Mouse (Mus musculus) testis, postnatal 10 days (tissue): ENCODE results near the gene Notch1.

Experiments used
- DNase-seq: peaks from one replicate; pipeline ENCODE4 v3.0.0; 2021; ENCODE audit warnings: low spot score

The Notch1 gene

DNA sequence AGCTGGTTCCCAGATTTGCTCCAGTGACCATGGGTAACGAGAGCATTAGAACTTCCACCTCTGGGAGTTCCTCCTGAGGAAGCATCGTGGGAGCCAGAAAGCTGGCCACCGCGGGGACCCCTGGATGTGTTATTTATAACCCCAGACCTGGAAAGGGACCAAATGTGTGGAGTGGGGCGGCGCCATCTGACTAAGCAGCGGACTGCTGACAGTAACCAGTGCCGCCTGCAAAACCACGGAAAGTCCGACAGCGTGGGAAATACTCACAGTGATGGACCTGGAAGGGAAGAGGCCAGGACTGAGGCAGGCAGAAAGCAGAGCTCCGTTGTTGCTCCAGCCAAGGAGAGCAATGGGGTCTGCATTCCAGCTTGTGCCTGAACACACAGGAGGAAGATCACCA is at the start of gene Notch1:
Gene Notch1 (minus strand): TSS at position 389 of the 400 bp plus-strand sequence.
- DNase-seq, result no peak

DNA sequence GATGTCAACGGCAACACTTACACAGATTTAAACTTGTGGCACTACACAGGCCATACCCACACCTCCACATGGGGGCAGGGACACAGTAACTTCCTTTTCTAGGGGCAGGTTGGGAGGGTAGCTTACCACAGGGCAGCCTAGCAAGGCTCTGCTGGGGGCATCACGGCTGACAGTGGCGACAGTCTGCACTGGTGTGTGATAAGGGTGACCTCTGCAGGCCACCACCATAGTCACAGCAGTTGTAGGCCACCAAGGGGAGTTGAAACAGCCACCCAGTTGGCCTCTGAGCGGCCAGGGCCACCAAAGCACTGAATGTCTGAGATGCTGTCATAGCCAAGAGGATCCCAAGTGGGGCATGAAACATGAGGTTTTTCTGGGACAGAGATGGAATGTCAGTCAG is 49.8 kb upstream of the Notch1 start:
- DNase-seq, result no peak

DNA sequence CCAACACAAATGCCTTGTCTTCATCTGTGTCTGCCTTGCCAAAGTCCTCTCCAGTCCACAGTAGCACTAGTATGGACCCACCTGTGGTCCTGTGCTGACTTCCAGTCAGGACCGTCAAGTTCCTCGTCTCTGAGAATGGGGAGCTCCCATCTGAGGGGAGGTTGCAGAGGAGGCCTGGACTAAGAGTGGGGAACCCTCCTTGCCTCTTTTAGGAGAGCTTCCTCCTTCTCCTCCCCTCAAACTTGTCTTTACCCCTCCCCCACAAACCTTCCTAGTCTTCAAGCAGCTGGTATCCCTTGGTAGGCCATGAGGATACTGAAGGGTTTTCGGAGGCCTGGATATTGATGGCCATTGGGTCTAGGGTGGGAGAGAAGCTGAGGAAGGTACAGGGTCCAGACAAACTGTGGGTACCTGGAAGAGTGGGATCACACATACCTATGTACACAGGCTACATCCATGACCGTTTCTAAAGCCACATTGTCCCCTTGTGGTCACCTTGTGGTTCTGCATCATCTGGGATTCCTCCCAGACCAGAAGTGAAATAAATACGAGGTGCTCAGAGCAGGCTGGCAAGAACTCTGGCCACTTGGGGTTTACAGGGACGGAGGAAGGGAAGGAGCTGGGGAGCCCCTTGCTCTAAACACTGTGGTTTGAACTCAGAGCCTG is 45.0 kb upstream of the Notch1 start:
- no peak for DNase-seq

DNA sequence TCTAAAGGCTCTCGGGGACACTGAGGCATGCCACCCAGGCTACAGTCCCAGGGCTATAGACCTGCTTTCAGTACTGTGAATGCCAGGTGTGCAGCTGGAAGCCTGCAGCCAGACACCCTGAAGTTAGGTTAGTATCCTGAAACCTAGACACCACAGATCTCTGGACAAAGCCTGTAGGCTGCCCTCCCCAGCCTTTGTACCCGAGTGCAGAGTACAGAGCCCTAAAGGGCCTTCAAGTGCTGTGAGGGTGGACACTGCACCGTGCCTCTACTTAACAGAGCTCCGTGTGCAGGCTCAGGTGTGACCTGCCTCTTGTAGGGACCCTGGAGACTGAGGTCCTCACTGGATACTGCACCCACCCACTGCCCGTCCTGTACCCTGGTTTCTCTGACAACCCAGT is 44.0 kb upstream of the Notch1 start:
- no peak for DNase-seq

DNA sequence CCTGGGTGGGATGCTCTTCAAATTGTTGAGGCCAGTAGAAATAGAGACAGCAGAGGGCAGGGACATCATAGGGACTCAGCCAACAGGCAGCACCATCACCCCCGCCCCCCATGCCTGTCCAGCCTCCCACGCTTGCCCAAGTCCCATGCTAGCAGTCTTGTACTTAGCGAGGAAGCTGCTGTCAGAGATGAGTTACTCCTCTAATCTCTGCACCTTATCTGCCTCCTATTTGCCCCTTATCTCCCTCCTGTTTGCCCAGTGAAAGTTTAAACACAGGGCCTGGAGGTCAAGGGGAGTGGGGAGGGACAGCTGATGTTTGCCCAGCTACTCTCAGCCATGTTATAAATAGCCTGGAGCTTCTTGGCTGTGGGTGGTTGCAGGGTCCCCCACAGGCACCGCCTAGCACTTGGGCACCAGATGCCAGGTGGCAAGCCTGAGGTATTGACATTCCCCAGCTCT is 40.1 kb upstream of the Notch1 start:
- no peak for DNase-seq

DNA sequence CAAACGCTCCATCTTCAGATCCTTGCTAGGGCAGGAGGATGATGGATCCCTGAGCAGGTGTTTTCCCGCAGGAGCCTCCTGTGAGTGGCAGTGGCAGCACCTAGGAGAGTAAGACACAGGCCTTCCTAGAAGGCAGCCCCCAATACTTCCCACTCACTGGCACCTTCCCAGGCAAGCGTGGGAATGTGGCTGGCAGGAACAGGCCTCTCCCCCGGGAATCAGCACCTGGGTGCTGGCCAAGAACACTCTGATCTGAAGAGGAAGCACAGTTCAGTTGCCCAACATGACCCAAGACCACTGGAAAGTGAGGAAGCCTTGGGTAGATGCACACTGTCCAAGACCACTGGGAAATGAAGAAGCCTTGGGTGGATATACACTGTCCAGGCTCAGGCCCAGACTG is 38.6 kb upstream of the Notch1 start:
- peak; percentile 91 for DNase-seq

DNA sequence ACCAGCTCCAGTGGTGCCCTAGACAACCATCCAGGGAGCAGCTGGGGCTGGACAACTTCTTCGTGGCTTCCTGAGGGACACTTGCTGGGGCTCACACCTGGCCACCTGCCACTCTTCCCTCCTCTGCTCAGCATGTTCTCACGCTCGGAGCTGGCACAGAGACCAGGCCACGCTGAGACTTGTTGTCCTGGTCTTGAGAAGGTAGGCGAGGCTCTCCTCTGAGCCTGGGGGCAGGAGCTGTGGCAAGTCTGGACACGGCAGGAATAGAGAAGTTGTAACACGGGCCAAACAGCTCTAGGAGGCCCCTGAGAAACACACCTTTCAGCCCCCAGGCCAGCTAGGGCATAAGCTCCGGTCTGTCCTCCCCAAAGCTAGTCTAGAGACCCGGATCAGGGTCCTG is 37.4 kb upstream of the Notch1 start:
- DNase-seq, result no peak

DNA sequence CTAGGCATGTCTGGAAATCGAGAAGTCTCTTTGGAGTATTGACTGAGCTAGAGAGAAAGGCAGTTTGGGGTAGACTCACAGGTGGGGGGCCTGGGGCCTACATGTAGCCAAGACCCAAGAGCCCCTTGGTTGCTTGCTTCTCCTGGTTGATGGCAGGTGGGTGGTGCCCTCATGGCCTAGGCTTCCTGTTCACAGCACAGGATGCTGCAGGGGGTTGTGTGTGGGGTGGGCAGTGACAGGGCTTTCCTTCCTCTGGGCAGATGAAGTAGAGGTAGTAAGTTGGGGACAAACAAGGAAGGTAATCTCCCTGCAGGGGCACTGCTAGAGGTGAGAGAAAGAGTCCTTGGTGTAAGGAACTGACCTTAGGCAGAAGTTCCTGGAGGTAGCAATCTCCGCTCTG is 35.6 kb upstream of the Notch1 start:
- no peak for DNase-seq

DNA sequence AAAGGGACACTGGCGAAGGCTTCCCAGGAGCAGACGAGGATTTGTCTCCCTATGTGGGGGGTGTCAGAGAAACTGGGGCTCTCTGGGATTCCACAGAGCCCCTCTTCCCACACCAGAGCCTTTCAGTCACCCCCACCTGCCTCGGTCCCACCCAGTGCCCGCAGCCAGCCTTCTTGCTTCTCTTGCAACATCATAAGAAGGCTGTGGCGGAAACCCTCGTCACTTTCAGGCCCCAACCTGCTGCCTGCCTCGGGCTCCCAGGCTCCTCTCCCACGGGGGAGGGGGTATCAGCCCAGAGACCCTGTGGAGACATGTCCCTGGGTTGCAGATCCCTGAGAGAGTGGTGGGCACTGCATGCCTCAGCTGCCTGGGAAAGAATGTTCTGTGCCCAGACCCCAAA is 35.0 kb upstream of the Notch1 start:
- DNase-seq, result no peak

DNA sequence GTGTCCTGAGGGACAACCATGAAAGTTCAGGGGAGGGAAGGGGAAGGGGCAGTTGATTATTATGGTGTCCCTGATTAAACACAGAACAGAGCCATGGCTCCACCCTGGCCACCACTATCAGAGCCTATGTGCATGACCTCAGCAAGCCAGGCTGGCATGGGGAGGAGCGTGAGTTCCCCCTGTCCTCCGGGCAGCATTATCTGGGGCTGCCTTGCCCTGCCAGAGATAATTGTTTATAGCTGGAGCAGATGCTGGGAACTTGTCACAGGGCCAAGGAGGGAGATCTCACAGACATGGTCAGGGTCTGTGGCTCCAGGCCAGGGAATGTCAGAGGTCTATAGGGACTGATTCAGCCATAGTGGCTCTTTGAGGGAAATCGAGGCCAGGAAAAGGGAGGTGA is 34.3 kb upstream of the Notch1 start:
- DNase-seq, result no peak

DNA sequence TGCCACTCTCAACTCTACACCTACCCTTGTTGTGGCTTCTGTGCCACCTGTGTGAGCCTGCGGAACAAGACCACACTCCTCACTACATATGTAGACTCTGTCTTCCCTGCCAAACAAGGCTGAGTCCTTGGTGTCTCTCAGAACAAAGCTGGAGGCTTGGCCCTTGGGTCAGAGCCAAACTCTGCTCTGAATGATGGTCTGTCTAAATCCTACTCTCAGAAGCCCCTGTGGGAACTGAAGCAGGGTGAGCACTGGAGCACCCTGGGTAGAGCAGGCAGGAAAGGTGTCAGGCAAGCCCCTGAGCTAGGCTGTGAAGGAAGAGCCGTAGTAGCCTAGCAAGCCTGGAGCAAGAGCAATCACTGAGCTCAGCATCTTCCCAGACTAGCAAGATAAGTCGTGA is 33.7 kb upstream of the Notch1 start:
- no peak for DNase-seq

DNA sequence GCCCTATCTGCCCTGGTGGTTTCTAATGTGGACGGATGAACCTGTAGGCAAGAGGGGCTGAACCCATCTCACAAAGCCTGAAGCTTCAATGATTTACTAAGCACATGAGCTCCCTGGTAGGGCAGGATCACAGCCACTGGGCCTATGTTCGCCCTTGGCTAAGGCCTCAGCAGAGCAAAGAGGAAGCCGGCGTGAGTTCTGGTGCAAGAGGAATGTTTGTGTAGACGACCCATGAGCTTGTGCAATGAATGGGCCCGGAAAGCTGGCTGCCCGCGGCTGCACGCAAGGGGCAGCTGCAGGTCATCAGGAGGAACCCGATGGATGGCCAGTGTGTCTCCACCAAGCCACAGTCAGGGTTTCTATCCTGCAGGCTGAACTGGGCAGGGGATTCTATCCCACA is 33.3 kb upstream of the Notch1 start:
- DNase-seq, result no peak

DNA sequence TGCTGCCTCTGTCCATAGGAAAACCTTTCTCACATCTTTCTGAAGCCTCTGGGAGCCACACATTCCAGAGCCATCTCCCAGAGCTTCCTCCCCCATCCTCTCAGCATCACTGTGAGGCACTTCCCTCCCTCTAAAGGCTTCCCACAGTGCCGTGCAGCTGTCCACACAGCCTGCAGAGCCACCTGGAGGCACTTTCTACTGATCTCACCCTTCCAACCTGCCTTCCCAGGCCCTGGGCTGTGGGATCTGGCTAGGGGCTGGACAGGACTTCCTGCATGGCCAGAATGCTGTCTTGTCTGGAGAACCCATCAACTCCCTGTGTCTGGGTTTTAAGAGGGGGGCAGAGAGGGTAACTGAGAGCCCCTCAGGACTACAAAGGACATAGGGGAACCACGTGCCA is 31.0 kb upstream of the Notch1 start:
- DNase-seq, result no peak

DNA sequence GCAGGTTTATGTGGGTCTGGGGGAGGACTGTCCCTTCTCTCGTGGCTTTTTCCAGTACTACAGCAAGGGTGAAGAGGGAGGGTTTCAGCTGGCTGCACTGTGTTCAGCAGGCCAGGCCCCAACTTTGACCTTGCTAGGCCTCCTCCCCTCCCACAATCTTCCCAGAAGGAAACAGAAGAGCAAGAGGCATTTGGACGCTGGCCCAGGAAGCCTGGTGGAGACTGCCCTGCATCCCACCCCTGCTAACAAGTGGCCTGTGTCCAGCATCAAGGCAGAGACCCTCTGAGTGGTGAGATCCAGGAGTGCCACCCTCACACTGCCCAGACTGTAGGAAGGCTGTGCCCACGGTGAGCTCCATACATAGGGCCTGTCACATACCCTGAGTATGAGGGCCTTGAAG is 27.8 kb upstream of the Notch1 start:
- DNase-seq, result peak; percentile 78

DNA sequence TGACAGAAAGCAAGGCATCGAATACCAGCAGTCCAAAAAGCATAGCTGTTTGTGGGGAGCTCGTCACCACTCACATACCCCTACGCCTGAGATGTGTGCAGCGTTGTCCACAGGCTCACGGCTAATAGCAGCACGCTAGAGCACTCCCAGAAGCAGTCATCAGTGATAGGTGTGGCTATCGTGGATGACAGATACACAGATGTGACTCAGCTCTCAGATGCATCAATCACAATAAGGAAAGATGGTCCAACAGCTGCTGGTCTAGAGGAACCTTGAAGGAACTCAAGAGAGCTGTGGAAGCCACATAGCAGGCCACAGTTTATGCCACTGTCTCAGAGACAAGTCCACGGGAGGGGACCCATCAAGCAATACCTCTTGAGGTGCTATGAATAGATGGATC is 27.3 kb upstream of the Notch1 start:
- DNase-seq, result no peak

DNA sequence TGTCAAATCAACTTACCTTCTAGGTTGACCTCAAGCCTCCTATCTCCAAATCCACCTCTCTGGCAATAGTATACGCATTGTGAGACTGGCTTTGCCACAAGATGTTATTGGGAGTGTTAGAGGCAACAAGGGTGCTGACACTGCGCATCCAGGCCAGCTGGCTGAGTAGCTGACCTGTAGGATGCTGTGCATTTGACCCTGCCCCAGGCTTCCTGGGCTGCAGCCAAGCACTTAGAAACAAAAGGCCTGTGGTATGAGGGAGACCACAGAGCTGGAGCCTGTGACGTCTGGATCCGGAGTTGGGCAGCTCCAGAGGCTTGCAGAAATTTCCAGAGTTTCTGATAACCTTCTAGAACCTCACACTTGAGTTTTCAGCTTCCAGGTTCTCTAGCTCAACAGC is 26.7 kb upstream of the Notch1 start:
- no peak for DNase-seq

DNA sequence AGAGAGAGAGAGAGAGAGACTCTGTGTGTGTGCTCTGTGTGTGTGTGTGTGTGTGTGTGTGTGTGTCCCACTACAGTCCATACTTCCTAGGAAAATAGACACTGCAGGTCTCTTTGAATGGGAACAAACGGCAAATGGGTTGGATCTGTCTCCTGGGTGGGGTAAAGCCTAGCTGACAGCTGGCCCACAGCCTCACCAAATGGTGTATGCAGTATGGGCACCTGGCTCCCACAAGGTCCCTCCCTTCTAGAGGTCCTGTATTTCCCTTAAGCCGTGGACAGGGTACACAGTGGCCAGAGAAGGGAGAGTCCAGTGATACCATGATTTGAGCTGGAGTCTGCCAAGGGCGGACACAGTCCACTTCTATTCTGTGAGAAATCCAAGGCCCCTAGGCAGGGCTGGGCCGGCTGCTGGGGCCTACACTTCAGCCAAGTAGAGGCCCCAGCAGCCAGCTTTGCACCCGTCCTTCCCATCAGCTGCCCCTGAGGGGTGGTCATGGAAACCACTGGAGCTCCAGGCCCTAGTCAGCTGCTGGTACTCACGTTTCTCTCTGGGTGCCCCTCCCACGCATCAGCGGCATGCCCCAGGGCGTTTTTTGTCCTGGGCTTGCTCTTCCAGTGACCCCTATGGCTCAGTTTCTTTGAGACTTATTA is 24.9 kb upstream of the Notch1 start:
- peak; percentile 60 for DNase-seq

DNA sequence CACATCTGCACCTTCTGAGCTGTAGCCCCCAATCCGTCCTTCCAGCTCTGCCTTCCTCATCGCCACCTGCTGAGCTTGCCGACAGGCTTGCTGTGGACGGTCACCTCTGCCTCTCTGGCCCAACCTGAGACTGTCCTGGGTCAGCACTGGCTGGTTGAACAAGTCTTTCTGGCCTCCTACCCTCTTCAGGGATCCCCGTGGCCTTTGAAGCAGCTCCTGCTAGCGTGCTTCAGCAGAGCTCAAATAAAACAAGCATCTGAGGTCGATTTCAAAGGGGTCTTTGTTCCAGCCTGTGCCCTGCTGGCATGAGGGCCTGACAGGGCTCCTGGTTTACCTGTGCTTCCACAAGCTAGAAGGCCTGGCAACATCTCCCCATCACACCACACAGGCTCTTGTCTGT is 24.3 kb upstream of the Notch1 start:
- no peak for DNase-seq

DNA sequence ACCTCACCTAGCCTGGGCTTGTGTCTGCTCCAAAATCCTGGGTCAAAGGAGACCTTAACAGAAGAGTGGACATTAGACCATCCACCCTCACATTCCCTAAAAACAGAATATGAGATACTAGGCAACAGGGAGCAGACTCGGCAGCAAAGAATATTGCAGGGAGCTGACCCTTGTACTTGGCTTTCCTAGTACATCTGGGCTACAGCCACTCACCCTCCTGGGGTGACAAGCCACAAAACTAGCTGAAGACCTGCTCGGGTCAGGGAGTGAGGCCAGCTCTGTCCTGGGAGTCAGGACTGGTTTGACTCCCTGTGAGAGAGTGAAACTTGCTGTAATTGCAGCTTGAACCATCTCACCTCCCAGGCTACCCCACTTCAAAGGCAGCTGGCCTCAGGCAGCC is 23.1 kb upstream of the Notch1 start:
- DNase-seq, result no peak

DNA sequence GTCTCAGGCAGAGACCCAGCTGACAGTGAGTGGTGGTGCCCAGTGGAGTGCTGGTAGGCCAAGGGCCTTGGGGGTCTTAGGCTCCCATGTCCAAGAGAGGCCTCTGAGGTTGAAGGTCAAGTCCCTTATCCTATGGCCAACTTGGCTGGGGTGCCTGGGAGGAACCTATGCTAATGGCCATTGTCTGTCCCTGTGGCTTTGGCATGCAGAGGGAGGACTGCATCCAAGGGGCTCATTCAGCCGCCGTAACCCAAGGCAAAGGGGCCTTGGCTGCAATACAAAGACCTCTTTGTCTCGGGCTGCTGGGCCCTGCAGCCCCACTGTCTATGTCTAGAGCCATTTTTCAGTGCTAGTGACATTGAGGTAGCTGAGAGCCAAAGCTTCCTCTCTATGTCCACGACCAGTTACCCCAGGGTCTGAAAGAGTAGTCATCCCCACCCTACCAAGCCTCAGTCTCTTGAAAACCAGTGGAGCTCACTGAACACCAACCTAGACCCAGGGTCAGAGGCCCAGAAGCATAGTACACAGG is 19.1 kb upstream of the Notch1 start:
- DNase-seq, result no peak

DNA sequence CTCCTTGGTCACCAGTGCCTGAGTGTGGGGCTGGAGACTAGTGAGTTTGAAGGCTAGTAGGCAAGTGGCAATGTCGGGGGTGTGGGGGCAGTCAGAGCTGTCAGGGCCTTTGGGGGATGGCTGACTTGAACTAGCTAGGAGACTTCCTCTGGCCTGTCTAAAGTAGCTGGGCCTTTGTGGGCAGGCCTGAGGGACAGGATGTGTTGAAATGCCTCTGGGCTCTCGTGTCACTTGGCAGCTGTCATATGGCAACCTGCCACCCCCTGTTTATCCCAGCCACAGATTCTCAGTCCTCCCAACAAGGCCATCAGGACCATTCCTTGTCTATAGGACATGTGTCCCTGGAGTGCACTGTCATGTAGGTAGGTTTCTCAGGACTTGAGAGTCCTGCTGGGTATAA is 18.2 kb upstream of the Notch1 start:
- DNase-seq, result no peak

DNA sequence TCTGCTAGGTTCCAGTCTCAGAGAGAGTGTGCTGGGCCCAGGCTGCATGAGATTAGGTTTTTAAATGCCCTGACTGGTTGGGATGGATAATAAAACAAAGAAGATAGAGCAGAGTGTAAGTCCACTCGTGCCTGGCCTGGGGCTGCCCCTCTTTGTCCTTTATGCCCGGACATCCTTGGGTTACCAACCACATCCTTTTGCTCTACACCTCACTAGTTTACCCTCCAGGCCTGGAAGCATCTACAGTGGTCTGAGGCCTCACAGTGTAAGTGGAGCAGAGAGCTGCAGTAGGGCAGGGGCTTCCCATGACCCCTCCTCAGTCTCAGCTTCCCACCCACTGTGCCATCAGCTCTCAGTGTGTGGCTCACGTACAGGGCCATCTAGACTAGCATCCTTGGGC is 17.7 kb upstream of the Notch1 start:
- DNase-seq, result no peak

DNA sequence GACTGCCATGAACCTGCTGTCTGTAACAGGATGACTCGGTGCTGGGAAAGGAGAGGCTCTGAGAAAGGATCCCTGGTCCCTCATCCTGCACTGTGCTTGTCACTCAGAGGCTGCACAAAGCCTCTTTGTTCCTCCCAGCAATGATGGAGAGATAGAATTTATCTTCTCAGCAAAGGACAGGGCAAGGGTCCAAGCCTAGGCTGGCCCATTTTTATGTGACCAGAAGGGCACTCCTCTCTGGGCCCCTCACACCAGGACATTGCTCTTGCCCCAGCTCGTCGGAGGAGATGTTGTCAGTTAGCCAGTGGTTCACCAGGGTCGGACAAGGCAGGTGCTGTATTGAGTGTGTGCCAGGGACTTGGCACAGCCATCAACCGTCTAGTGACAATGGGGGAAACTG is 16.8 kb upstream of the Notch1 start:
- DNase-seq, result no peak

DNA sequence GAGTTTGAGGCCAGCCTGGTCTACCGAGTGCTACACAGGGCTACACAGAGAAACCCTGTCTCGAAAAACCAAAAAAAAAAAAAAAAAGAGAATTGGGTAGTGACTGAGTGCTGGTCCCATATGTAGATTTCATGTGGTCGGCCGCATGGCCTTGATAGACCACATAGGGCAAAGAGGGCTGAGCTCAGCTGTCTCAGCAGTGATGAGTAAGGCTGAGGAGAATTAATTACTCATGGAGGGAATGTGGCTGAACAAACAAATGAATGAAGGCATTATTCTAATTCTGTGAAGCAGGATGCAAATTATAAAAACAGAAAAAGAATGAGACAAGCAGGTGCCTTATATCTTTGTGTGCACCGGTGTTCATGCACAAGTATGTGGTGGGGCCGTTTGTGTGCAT is 15.4 kb upstream of the Notch1 start:
- no peak for DNase-seq
